Mouse (Mus musculus): ENCODE results near the gene Ssna1.

Ssna1 gene

GRCm38 (mm10) chr2:25271827-25272511 is at the start of gene Ssna1, which contains the start of gene Anapc2:
Gene Ssna1 (minus strand): TSS chr2:25272438.
Gene Anapc2 (plus strand): TSS chr2:25272478.
- in situ Hi-C loops (cut with MboI; ENCODE audit: unreplicated experiment in 2 of 2), result loop anchor here in 1 of 2 experiments (25.0 kb wide), 1 partner anchor 1640 kb away; the partner anchor contains the start of genes Med22, Rpl7a, Surf1 and Surf2

- in situ Hi-C loops (cut with MboI; ENCODE audit: unreplicated experiment in 2 of 2), result loop anchor here in 1 of 2 experiments (10.0 kb wide), 1 partner anchor 185 kb away; no protein-coding TSS in a partner anchor
Measured at GRCm38 (mm10) chr2:25320084-25320483, 47.8 kb upstream of the Ssna1 start.

- in situ Hi-C loops (cut with MboI; ENCODE audit: unreplicated experiment in 2 of 2), result no loop called here
Measured at GRCm38 (mm10) chr2:25318971-25319773, 46.9 kb upstream of the Ssna1 start, which contains the start of gene Grin1. Gene Grin1 (minus strand): TSS chr2:25319187.

- in situ Hi-C loops (cut with MboI; ENCODE audit: unreplicated experiment in 2 of 2), result no loop called here
Measured at GRCm38 (mm10) chr2:25318119-25318966, 46.1 kb upstream of the Ssna1 start.

GRCm38 (mm10) chr2:25311491-25311891 is 39.3 kb upstream of the Ssna1 start:
- in situ Hi-C loops (cut with MboI; ENCODE audit: unreplicated experiment in 2 of 2), result no loop called here

- in situ Hi-C loops (cut with MboI; ENCODE audit: unreplicated experiment in 2 of 2), result no loop called here
Measured at GRCm38 (mm10) chr2:25310969-25311368, 38.7 kb upstream of the Ssna1 start.

- in situ Hi-C loops (cut with MboI; ENCODE audit: unreplicated experiment in 2 of 2), result no loop called here
Measured at GRCm38 (mm10) chr2:25310180-25310579, 37.9 kb upstream of the Ssna1 start.

- in situ Hi-C loops (cut with MboI; ENCODE audit: unreplicated experiment in 2 of 2), result no loop called here
Measured at GRCm38 (mm10) chr2:25305587-25306359, 33.5 kb upstream of the Ssna1 start.

GRCm38 (mm10) chr2:25304657-25305541 is 32.7 kb upstream of the Ssna1 start:
- in situ Hi-C loops (cut with MboI; ENCODE audit: unreplicated experiment in 2 of 2), result no loop called here

- in situ Hi-C loops (cut with MboI; ENCODE audit: unreplicated experiment in 2 of 2), result no loop called here
Measured at GRCm38 (mm10) chr2:25303931-25304656, 31.9 kb upstream of the Ssna1 start.

- in situ Hi-C loops (cut with MboI; ENCODE audit: unreplicated experiment in 2 of 2), result no loop called here
Measured at GRCm38 (mm10) chr2:25303452-25303851, 31.2 kb upstream of the Ssna1 start.

- in situ Hi-C loops (cut with MboI; ENCODE audit: unreplicated experiment in 2 of 2), result no loop called here
Measured at GRCm38 (mm10) chr2:25298046-25298445, 25.8 kb upstream of the Ssna1 start.

- in situ Hi-C loops (cut with MboI; ENCODE audit: unreplicated experiment in 2 of 2), result no loop called here
Measured at GRCm38 (mm10) chr2:25297093-25297492, 24.9 kb upstream of the Ssna1 start.

GRCm38 (mm10) chr2:25293706-25294105 is 21.5 kb upstream of the Ssna1 start:
- in situ Hi-C loops (cut with MboI; ENCODE audit: unreplicated experiment in 2 of 2), result no loop called here

- in situ Hi-C loops (cut with MboI; ENCODE audit: unreplicated experiment in 2 of 2), result no loop called here
Measured at GRCm38 (mm10) chr2:25292856-25293255, 20.6 kb upstream of the Ssna1 start.

- in situ Hi-C loops (cut with MboI; ENCODE audit: unreplicated experiment in 2 of 2), result no loop called here
Measured at GRCm38 (mm10) chr2:25292054-25292544, 19.9 kb upstream of the Ssna1 start.

GRCm38 (mm10) chr2:25291184-25292053 is 19.2 kb upstream of the Ssna1 start:
- in situ Hi-C loops (cut with MboI; ENCODE audit: unreplicated experiment in 2 of 2), result no loop called here

Measured in v-Abl transformed pro-B cells (cell line).